Mouse (Mus musculus) embryo, embryonic 10 days (tissue): ENCODE results near the gene Ptk7.

Source experiments
- DNase-seq: peaks from one replicate; pipeline ENCODE4 v3.0.0-alpha.2; 2015; ENCODE audit warnings: low spot score

The Ptk7 gene

GRCm38 (mm10) chr17:46521963-46522668 is 107.2 kb downstream of the Ptk7 start:
- DNase-seq, result peak; percentile 57

- no peak for DNase-seq
Measured at GRCm38 (mm10) chr17:46521174-46521573, 108.1 kb downstream of the Ptk7 start.

DNA sequence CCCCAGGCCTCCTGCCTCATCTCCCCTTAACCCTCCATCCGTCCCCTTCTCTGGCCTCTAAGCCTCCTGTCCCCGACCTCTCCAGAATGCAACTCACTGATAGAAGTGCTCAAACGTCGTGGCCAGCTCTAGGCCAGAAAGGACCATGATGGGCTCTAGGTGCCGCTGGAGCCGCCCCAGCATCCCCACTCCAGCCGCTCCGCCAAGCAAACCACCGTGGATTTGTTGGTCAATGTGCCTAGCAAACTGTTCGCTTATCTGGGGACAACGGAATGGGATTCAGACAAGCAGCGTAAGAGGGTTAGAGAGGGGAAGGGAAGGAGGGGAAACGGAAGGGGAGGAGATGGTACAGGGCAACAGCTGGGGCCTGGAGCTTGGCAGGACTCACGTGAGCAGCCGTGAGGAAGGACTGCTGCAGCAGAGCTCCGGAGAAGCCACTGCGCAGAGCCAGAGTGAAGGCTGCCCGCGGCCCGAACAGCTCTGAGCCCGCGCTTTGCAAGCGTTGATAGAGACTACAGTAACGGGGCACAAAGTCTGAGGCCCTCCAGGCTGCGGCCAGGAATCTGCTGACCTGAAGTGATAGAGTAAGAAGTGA is 108.8 kb downstream of the Ptk7 start:
- DNase-seq, result no peak

GRCm38 (mm10) chr17:46519971-46520370 is 109.3 kb downstream of the Ptk7 start:
- DNase-seq, result no peak
